Mouse (Mus musculus) intestine, embryonic 16.5 days (tissue): ENCODE measurements at regions not wholly inside any gene's neighbourhood (a gene's known extent, or its start where the extent isn't known, plus 50 kb on each side); places are given as distances from the start of the nearest gene placed in this dataset.

Source experiments
- ATAC-seq: fragments of 200-750 bp; cut with Nextera tagmentation; 2 replicates; pipeline ENCODE4 v1.8.0; 2017; ENCODE audit warnings: moderate TSS enrichment, moderate library complexity
- H3K27ac ChIP-seq: fragments of 300-500 bp; sonication (generic); 2 replicates; pipeline ENCODE4 v1.5.1; 2014; ENCODE audit warnings: mild to moderate bottlenecking, low read length
- H3K27me3 ChIP-seq: fragments of 300-500 bp; sonication (generic); replicated peaks from 2 replicates; pipeline ENCODE4 v1.6.1; 2014; ENCODE audit warnings: low read length, control low read depth, mixed read lengths; ENCODE audit not compliant: control insufficient read depth, insufficient read depth
- H3K36me3 ChIP-seq: fragments of 300-500 bp; sonication (generic); 2 replicates; pipeline ENCODE4 v1.6.1; 2014; ENCODE audit warnings: low read length, control low read depth; ENCODE audit not compliant: control insufficient read depth, insufficient read depth
- H3K4me1 ChIP-seq: fragments of 300-500 bp; sonication (generic); 2 replicates; pipeline ENCODE4 v1.6.1; 2014; ENCODE audit warnings: low read length, control low read depth, mixed read lengths; ENCODE audit not compliant: control insufficient read depth, insufficient read depth
- H3K4me2 ChIP-seq: fragments of 300-500 bp; sonication (generic); 2 replicates; pipeline ENCODE4 v1.6.1; 2014; ENCODE audit warnings: low read depth, low read length, control low read depth
- H3K4me3 ChIP-seq: fragments of 300-500 bp; sonication (generic); 2 replicates; pipeline ENCODE4 v1.5.1; 2014; ENCODE audit warnings: mild to moderate bottlenecking, low read length
- H3K9ac ChIP-seq: fragments of 300-500 bp; sonication (generic); 2 replicates; pipeline ENCODE4 v1.6.1; 2014; ENCODE audit warnings: low read depth, low read length
- H3K9me3 ChIP-seq: fragments of 300-500 bp; sonication (generic); 2 replicates; pipeline ENCODE4 v1.6.1; 2016; ENCODE audit warnings: low read length, control low read depth; ENCODE audit not compliant: control insufficient read depth
- WGBS: fragments of 180-500 bp; shearing (Covaris S2); extraction: QIAGEN DNeasy Blood & Tissue Kit; methylation state at CpG from one replicate; pipeline ENCODE4 v1.1.7; 2014; 5-methylcytosine and 5-hydroxymethylcytosine counted together

DNA sequence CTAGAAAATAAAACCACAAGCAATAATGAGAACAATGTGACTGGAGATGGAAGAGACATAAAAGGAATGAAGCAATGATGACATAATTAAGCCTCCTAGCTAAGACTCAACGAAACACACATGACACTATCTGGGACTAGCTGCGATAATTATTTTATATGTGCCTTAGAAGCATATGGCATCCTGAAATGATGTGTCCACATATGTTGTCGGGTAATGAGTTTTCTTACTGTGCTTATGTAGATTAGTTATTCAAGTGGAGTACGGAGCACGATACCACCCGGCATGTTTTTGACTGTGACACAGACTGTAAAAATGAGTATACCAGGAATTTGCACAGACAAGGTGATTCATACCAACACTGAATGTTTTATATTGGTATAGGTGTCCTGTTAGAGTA, 781.7 kb upstream of the Cdh12 start:
- no peak overlapping the region for H3K9ac ChIP-seq
- WGBS: 88% methylated on average over 6 of the region's 6 CpGs
- no peak overlapping the region for H3K4me3 ChIP-seq
- no peaks in the 10 kb centered on the region for H3K36me3 ChIP-seq
- H3K27me3 ChIP-seq: no peaks in the 10 kb centered on the region
- H3K27ac ChIP-seq: no peak overlapping the region
- ATAC-seq: no peak
- H3K9me3 ChIP-seq: no peaks in the 10 kb centered on the region
- H3K4me2 ChIP-seq: no peak overlapping the region
- H3K4me1 ChIP-seq: no peaks in the 10 kb centered on the region

DNA sequence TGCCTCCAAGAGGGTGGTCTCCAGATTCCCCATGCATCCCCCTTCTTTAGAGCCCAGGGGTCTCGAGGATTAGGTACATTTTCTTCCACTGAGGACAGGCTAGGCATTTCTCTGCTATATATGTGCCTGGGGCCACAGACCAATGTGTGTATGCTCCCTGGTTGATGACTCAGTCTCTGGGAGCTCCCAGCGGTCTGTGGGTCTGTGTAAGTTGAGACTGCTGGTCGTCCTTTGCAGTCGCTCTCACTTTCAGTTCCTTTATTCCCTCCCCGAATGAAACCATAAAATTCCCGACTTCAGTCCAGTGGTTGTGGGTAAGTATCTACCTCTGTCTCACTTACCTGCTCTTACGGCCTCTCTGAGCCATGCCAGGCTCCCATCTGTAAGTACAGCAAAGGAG, 773.5 kb upstream of the Cdh12 start:
- H3K4me2 ChIP-seq: no peak overlapping the region
- no peaks in the 10 kb centered on the region for H3K9me3 ChIP-seq
- H3K9ac ChIP-seq: no peak overlapping the region
- H3K27me3 ChIP-seq: no peaks in the 10 kb centered on the region
- ATAC-seq: no peak
- H3K4me3 ChIP-seq: no peak overlapping the region
- WGBS: 73% methylated on average over 7 of the region's 7 CpGs
- no peaks in the 10 kb centered on the region for H3K4me1 ChIP-seq
- no peak overlapping the region for H3K27ac ChIP-seq
- H3K36me3 ChIP-seq: no peaks in the 10 kb centered on the region

DNA sequence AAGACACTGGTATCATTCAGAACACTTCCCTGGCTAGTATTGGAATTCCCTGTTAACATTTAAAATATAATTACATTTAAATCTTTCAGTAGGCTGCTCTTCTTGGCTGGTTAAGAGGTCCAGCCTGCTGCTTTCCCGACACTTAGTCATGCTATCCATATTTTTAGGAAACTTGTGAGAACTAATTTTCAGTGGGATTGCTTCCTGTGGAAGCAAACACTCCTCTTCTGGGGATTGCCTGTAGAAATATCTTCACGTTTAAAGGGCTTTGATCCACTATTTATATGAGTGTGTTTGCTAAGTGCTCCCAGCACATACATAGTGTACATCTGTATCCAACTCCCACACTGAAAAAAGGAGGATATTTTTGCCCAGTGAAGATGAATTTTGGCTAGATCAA, 761.8 kb upstream of the Cdh12 start:
- no peaks in the 10 kb centered on the region for H3K27me3 ChIP-seq
- WGBS: 74% methylated on average over 2 of the region's 2 CpGs
- no peak overlapping the region for H3K4me3 ChIP-seq
- ATAC-seq: no peak
- H3K27ac ChIP-seq: no peak overlapping the region
- no peaks in the 10 kb centered on the region for H3K36me3 ChIP-seq
- H3K9ac ChIP-seq: no peak overlapping the region
- no peak overlapping the region for H3K4me2 ChIP-seq
- H3K9me3 ChIP-seq: no peaks in the 10 kb centered on the region
- no peaks in the 10 kb centered on the region for H3K4me1 ChIP-seq

DNA sequence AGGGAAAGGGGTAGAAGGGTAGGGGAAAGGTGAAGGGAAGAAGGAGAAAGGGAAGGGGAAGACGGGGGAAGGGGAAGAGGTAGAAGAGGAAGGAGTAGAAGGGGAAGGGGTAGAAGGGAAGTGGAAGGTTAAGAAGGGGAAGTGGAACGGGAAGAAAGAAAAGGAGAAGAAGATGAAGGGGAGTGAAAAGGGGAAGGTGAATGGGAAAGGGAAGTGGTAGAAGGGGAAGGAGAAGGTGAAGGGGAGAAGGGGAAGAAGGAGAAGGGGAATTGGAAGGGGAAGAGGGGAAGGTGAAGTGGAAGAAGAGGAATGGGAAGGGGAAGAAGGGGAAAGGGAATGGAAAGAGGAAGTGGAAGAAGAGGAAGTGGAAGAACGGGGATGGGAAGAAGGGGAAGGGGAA, 737.3 kb upstream of the Cdh12 start:
- ATAC-seq: no peak
- no peak overlapping the region for H3K4me2 ChIP-seq
- H3K27me3 ChIP-seq: no peaks in the 10 kb centered on the region
- no peak overlapping the region for H3K9ac ChIP-seq
- 77% methylated on average over 3 of the region's 3 CpGs for WGBS
- no peaks in the 10 kb centered on the region for H3K9me3 ChIP-seq
- H3K4me1 ChIP-seq: no peaks in the 10 kb centered on the region
- no peak overlapping the region for H3K4me3 ChIP-seq
- no peak overlapping the region for H3K27ac ChIP-seq
- H3K36me3 ChIP-seq: no peaks in the 10 kb centered on the region
